Mouse (Mus musculus) heart, adult 2 months (tissue): Measurements from ENCODE around the gene Maml3.

Experiments used
- CTCF ChIP-seq: fragments of 200-600 bp; IDR thresholded peaks from 2 replicates; pipeline ENCODE4 v1.8.1; 2022; ENCODE audit warnings: antibody characterized with exemption, mild to moderate bottlenecking, moderate library complexity
- EP300 ChIP-seq: fragments of 200-500 bp; IDR thresholded peaks from 2 replicates; pipeline ENCODE4 v1.6.1; 2011; ENCODE audit warnings: low read depth, low read length, control low read depth; ENCODE audit not compliant: insufficient read depth
- POLR2A ChIP-seq: fragments of 200-500 bp; IDR thresholded peaks from 2 replicates; pipeline ENCODE4 v1.6.1; 2011; ENCODE audit warnings: mild to moderate bottlenecking, low read depth, low read length, control low read depth; ENCODE audit not compliant: insufficient read depth

DNA sequence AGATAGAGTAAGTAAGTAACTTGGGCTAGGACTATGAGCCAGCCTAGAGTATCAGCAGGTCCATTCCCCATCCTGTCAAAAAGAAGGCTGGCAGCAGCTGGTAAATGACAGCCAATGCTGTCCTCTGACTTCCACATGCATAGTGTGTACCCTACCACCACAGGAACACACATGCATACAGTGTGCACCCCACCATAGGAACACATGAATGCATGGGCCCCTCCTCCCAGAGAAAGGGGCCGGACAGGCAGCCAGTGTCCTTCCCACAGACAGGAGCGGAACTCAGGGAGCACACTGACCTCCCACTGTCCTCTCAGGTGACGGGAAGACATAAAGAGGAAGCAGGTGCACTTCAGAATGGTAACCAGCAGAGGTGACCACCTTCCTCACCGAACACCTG is 188.0 kb downstream of the Maml3 start:
- TF ChIP-seq CTCF = no peak
- no peak for TF ChIP-seq POLR2A
- no peak for TF ChIP-seq EP300
